Mouse (Mus musculus) c-Kit-positive CD71-positive TER-119-positive erythroid progenitor cells, embryonic 14.5 days (primary cell): ENCODE results near the gene Rnf39.

Experiments used
- DNase-seq: peaks from one replicate; pipeline ENCODE4 v3.0.0-alpha.2; 2013; ENCODE audit warnings: low spot score

Gene Rnf39

GRCm38 (mm10) chr17:36942391-36942790, 327 bp upstream of the Rnf39 start:
- no peak for DNase-seq

- no peak for DNase-seq
Observed at GRCm38 (mm10) chr17:36943691-36944090, 973 bp downstream of the Rnf39 start.

DNA sequence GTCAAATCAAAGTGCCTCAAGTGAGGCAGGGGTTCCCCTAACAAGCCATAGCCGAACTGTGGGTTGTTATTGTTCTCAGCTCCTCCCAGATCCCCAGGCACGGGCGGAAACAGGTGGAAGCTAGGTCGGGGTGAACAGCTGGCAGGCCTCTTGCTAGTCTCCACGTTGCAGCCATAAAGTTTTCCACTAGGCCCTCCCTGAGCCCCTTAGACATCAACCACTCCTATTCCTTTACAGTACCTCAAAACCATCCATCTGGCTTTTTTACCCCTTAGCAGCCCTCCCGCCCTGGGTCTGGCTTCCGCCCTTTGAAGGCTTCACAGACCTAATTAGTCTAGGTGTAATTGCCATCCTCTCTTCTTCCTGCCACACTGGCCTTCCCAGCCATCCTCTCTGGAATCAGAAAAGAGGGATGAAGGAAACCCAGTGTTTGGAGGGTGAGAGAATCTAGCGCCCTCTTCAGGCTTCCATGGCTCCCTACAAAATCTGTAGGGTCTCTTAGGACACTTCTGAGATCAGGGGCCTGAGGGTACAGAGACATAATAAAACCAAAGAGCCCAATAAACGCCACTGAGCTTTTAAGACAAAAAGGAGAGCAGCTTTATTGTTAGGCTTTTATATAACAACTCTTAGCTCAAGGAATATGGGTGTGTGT, 1.5 kb downstream of the Rnf39 start:
- no peak for DNase-seq

GRCm38 (mm10) chr17:36947051-36947819, 4.5 kb downstream of the Rnf39 start:
- no peak for DNase-seq

GRCm38 (mm10) chr17:36948286-36948685, 5.6 kb downstream of the Rnf39 start:
- no peak for DNase-seq

GRCm38 (mm10) chr17:36949265-36949664, 6.5 kb downstream of the Rnf39 start:
- no peak for DNase-seq

DNA sequence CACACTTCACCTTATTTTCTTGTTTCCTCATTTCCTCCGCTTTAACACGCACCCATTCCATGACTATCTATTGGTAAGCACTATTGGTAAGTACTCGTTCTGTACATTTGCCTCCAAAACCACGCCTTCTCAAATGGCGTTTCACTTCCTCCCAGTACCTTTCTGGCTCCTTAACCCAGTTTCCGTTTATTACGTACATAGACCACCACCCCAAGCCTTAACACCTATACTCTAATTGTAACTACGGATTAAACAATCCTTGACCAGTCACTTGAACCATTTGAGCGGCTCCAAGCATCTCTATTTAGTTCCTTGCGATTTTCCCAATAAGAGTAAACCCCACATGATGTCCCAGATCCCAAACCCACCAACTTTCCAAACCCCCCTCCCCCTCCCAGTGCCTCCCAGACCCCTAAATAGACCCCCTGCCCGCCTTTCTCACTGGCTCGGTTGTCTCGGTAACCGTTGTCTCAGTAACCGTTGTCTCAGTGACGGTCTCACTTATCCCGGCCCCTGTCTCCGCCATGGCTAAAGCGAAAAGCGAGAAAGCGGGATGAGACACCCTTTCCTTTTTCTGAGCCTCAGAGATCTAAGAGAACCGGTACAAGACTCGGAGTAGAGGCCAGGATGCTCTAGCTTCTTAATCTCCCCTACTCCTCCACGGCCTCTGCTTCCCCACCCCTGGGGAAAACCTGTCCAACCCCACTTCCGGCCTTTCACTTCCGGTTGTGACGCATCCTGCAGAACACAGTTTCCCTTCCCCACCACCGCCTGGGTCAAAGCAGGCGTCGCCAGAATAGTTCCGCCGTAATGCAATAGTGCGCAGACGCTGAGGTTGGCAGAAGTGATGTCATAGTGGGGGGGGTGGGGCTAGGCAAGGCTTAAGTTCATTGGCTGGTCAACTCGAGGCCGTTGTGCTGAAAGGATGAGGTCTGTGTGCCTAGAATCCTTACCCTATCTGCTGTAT, 8.5 kb downstream of the Rnf39 start, which contains the start of gene Ppp1r11:
Ppp1r11 (minus strand) TSS at position 761 of the 967 bp plus-strand sequence.
- peak; percentile 95 for DNase-seq

DNA sequence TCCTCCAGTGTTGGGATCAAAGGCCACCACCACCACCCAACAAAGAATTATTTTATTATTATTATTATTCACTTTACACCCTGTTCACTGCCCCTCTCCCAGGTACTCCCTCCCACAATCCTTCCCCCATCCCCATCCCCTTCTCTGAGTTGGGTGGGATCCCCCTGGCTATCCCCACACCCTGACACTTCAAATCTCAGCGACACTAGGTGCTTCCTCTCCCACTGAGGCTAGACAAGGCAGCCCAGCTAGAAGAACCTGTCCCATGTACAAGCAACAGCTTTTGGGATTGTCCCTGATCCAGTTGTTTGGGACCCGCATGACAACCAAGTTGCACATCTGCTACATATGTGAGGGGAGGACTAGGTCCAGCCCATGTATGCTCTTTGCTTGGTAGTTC, 9.9 kb downstream of the Rnf39 start:
- no peak for DNase-seq

- DNase-seq = no peak
Observed at GRCm38 (mm10) chr17:36953062-36953461, 10.3 kb downstream of the Rnf39 start.

DNA sequence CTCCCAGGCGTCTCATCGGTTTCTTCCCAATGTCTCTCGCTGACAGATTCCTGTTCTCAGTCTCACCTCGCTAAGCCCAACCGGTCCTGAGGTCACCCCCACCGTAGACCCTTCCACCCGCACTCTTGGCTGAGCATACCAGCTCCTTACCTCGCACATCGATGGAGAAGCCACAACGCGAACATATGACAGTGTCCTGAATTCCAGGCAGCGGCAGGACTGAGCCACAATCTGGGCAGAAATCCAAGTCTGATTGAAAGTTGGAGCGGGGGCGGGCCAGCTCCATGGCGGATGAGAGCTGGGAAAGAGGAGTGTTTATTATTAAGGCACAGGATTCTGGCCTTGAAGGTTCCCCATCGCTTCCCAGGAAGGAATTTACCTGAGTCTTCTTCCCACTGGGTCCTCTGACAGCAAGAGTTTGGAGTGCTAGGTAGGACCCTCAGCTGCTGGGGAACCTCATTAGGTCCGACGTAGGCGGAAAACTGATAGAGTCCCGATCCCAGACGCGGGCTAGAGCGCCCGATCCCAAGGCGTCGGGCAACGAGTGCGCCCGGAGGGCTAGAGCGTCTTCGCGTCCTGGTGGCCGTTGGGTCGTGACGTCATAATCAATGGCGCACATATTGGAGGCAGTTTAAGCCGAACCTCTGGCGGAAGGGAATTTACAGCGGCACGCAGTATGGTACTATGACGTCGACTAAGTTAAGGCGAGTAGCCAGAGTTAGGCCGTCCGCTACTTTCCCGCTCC, 15.5 kb downstream of the Rnf39 start, which contains the start of the genes Znrd1 and Znrd1as:
Znrd1 (minus strand) TSS at position 561 of the 745 bp plus-strand sequence.
Znrd1as (plus strand) TSS at position 594 of the 745 bp plus-strand sequence.
- DNase-seq = peak; percentile 94

DNA sequence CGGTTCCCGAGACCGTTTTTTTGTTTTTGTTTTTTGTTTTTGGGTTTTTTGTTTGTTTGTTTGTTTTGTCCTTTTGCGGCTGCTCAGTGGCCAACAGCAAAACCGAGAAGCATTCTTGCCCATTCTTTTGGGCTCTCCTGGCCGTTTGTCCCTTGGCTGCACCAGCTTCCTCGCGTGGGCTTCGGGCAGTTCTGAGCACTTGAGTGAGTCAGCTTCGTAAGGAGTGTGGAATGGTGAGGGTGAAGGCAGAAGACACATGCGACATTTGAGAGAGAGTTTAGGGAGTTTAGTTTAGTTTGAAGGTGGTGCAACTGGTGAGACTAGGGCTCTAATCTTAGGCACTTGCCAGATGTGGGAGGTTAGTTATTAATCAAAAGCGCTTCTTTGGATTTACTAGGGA, 16.2 kb downstream of the Rnf39 start:
- DNase-seq = no peak

DNA sequence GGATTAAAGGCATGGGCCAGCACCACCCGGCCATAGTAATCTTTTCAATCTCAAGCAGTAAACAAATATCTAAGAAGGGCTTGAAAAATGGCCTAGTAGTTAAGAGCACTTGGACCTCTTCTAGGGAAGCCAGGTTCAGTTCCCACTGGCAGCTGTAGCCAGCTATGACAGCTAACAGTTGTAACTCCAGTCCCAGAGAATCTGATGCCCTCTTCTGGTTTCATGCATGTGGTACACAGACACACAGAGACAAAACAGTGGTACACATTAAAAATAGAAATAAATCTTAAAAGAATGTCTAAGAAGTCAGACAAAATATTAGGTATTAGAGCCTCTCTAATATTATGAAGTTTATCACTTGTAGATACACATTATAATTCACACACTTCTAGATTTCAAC, 18.4 kb downstream of the Rnf39 start:
- no peak for DNase-seq

DNA sequence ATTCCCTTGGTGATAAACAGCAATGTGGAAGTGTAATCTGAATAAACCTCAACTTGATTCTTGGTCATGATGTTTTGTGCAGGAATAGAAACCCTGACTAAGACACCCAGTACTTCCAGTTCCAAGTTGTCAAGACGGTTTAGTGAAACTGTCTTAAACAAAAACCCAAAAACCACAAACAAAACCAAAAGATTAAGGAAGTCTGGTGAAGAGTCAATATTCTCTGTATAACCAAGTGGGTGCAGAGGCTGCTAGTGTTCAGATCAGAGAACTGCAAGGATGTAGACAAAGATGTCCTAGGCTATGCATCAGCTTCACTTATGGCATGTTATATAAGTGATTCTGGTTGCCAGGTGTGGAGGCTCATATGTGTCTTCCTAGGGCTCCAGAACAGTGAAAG, 24.2 kb downstream of the Rnf39 start:
- no peak for DNase-seq

DNA sequence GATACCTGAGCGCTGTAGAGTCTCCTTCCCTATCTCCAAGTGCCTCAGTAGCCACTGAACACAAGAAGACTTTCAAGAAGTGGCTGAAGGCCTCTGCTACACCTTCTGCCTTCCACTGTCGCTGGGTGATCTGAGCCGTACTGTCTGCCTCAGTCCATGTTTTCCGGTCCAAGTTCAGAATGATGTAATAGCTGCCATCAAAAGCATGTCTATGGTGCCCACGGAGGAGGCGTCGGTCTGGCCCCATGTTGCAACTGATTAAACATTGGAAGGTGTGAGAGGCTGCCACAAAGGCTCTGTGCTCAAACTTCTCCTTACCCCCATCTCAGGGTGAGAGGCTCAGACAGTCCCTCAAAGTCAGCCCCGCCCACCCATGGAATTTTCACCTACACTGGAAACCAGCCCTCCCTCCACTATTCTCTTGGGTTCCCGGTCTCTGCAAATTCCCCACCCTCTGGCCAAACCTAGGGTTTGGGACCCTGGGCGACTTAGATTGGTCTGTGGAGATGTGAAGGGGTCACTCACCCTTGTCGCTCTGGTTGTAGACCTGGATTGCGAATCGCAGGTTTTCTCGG, 27.7 kb downstream of the Rnf39 start:
- no peak for DNase-seq

- no peak for DNase-seq
Observed at GRCm38 (mm10) chr17:36971172-36971850, 28.6 kb downstream of the Rnf39 start.

GRCm38 (mm10) chr17:36972791-36973190, 30.1 kb downstream of the Rnf39 start:
- no peak for DNase-seq

- no peak for DNase-seq
Observed at GRCm38 (mm10) chr17:36973271-36973787, 30.6 kb downstream of the Rnf39 start.

DNA sequence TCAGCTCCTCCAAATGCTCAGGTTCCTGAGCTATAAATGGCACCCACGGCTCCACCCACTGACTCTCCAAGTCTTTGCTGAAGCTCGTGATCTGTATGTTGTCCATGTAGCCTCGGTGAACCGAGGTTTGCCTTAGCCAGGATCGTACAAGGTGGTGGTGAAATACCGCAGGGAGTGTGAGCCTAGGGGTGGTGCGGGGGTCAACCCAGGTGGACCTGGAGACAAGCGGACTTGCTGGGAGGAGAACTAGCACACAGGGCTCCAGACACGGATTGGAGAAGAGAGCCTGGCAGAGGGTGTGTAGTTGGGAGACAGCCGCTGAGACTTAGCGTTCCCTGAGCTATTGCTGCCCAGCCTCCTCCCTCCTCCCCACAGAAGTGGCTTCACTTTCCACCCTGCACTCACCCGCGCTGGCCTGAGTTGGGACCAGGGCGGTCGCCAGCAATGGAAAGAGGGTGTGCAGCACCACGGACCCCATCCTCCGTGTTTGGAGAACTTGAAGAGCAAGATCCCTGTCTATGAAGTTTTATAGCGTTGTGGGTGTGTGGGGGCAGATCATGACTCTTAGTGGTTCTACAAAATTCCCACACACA, 38.6 kb downstream of the Rnf39 start, which contains the start of gene 2410137M14Rik:
2410137M14Rik (minus strand) TSS at position 17 of the 593 bp plus-strand sequence.
- no peak for DNase-seq

DNA sequence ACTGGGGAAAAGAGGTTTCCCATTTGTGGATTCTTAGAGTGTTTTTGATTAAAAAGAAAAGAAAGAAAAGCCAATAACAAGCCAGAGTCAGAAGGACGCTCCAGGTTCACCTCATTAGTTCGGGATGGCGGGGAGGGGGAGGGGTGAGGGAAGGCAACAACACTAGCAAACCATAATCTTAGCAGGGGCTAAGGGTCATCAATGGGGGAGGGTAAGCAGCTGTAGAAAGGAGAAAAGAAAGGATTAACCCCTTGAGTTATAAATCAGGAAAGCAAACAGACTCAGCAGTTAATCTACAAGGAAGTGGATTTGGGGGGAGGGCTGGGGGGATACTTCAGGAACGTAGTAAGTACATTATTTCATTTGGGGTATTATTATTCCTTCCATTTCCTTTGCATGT, 39.1 kb downstream of the Rnf39 start:
- DNase-seq = no peak
